Mouse (Mus musculus): ENCODE data around the gene Gm10521.
"Not testable (repeated sequence)": the region's sequence is repeated elsewhere in the genome, so short reads cannot be mapped to it uniquely, and the experiment has no call there.

Gene Gm10521

GRCm38 (mm10) chr1:171895364-171895763 is at the start of gene Gm10521:
Gene Gm10521, plus strand, starts transcription at chr1:171895664.
- DNase-seq (ENCODE audit: low spot score) = not testable (repeated sequence)

GRCm38 (mm10) chr1:171848201-171848600 is 47.3 kb upstream of the Gm10521 start:
- DNase-seq (ENCODE audit: low spot score) = no peak

- no peak for DNase-seq (ENCODE audit: low spot score)
Measured at GRCm38 (mm10) chr1:171848757-171849156, 46.7 kb upstream of the Gm10521 start.

- no peak for DNase-seq (ENCODE audit: low spot score)
Measured at GRCm38 (mm10) chr1:171849454-171849853, 46.0 kb upstream of the Gm10521 start.

GRCm38 (mm10) chr1:171865467-171865866 is 30.0 kb upstream of the Gm10521 start:
- DNase-seq (ENCODE audit: low spot score) = no peak

GRCm38 (mm10) chr1:171886989-171887388 is 8.5 kb upstream of the Gm10521 start:
- DNase-seq (ENCODE audit: low spot score) = no peak

GRCm38 (mm10) chr1:171904011-171904410 is 8.5 kb downstream of the Gm10521 start:
- DNase-seq (ENCODE audit: low spot score) = no peak

GRCm38 (mm10) chr1:171915638-171916458 is 20.4 kb downstream of the Gm10521 start:
- no peak for DNase-seq (ENCODE audit: low spot score)

- DNase-seq (ENCODE audit: low spot score) = no peak
Measured at GRCm38 (mm10) chr1:171917305-171918039, 22.0 kb downstream of the Gm10521 start, which contains the start of gene Slamf6. Gene Slamf6, plus strand, starts transcription at chr1:171917515.

- DNase-seq (ENCODE audit: low spot score) = no peak
Measured at GRCm38 (mm10) chr1:171918136-171918920, 22.9 kb downstream of the Gm10521 start.

- no peak for DNase-seq (ENCODE audit: low spot score)
Measured at GRCm38 (mm10) chr1:171919193-171919592, 23.7 kb downstream of the Gm10521 start.

- no peak for DNase-seq (ENCODE audit: low spot score)
Measured at GRCm38 (mm10) chr1:171919901-171920510, 24.5 kb downstream of the Gm10521 start.

- no peak for DNase-seq (ENCODE audit: low spot score)
Measured at GRCm38 (mm10) chr1:171920989-171921621, 25.6 kb downstream of the Gm10521 start.

GRCm38 (mm10) chr1:171921641-171922040 is 26.2 kb downstream of the Gm10521 start:
- no peak for DNase-seq (ENCODE audit: low spot score)

GRCm38 (mm10) chr1:171922844-171923243 is 27.4 kb downstream of the Gm10521 start:
- no peak for DNase-seq (ENCODE audit: low spot score)

GRCm38 (mm10) chr1:171924900-171925299 is 29.4 kb downstream of the Gm10521 start:
- DNase-seq (ENCODE audit: low spot score) = no peak

GRCm38 (mm10) chr1:171933851-171934250 is 38.4 kb downstream of the Gm10521 start:
- no peak for DNase-seq (ENCODE audit: low spot score)

- DNase-seq (ENCODE audit: low spot score) = no peak
Measured at GRCm38 (mm10) chr1:171938952-171939948, 43.8 kb downstream of the Gm10521 start.

- DNase-seq (ENCODE audit: low spot score) = no peak
Measured at GRCm38 (mm10) chr1:171940626-171941025, 45.2 kb downstream of the Gm10521 start.

- no peak for DNase-seq (ENCODE audit: low spot score)
Measured at GRCm38 (mm10) chr1:171946447-171946995, 51.1 kb downstream of the Gm10521 start.

Data from embryo, embryonic 10.5 days (tissue).